Comparison of ENCODE assay signal across 9 mouse cellular contexts in genomic region chr3:128001924-128002501, GRCm38 (mm10).
DNase-seq lines count a peak whose midpoint lies in the region; ATAC-seq and TF ChIP-seq lines count a peak whose summit lies in the region.
"Had no signal": no experiment of that assay in that cellular context is flagged by ENCODE, and none has a peak within 500 bp of the region (broad histone marks: within the 10 kb centered on the region; RNA-seq: fewer than 3 reads in every experiment).

No protein-coding gene starts in this region.

- no peak for TF ChIP-seq POLR2A in liver, adult 2 months (IDR thresholded peaks at IDR 0.05; ENCODE audit: extremely low read depth, insufficient read depth, low read length)

- DNase-seq in heart, postnatal 10 days = peak; percentile 41 to 70
- no peak for DNase-seq in heart, embryonic 10.5 days (ENCODE audit: low spot score)
- DNase-seq in NIH3T3 (ENCODE audit: low read depth) = peak; percentile 69
- DNase-seq in embryonic facial prominence, embryonic 14.5 days (ENCODE audit: low spot score) = peak; percentile 70
- peak; percentile 36 for DNase-seq in liver, adult 2 months (ENCODE audit: extremely low read depth, low read depth, low spot score)
- peak; percentile 9 for DNase-seq in retina, adult 2 months (ENCODE audit: low read depth, low spot score)
- DNase-seq in gastrocnemius, postnatal 36 days = no peak

- H3K36me3 ChIP-seq in heart, embryonic 10.5 days = no peaks in the 10 kb centered on the region
- no peaks in the 10 kb centered on the region for H3K36me3 ChIP-seq in embryonic facial prominence, embryonic 14.5 days (ENCODE audit: control insufficient read depth, insufficient read depth, low read length)
- no peaks in the 10 kb centered on the region for H3K36me3 ChIP-seq in intestine, postnatal 0 days (ENCODE audit: control insufficient read depth, insufficient read depth)
- H3K36me3 ChIP-seq in liver, adult 2 months (ENCODE audit: control insufficient read depth, insufficient read depth, low read length) = no peaks in the 10 kb centered on the region

- no peak overlapping the region for H3K4me2 ChIP-seq in embryonic facial prominence, embryonic 14.5 days (ENCODE audit: low read depth, low read length)
- H3K4me2 ChIP-seq in intestine, postnatal 0 days (replicated peaks; ENCODE audit: low read depth) = no peak overlapping the region

- H3K79me2 ChIP-seq in liver, adult 2 months (ENCODE audit: control insufficient read depth, insufficient read depth, low read length) = no peaks in the 10 kb centered on the region

- no peaks in the 10 kb centered on the region for H3K27me3 ChIP-seq in heart, embryonic 10.5 days (ENCODE audit: insufficient read depth, poor library complexity, severe bottlenecking)
- H3K27me3 ChIP-seq in embryonic facial prominence, embryonic 14.5 days (replicated peaks; ENCODE audit: control insufficient read depth, insufficient read depth, low read length) = no peaks in the 10 kb centered on the region
- H3K27me3 ChIP-seq in intestine, postnatal 0 days (replicated peaks; ENCODE audit: control insufficient read depth, insufficient read depth, low read length) = no peaks in the 10 kb centered on the region
- no peaks in the 10 kb centered on the region for H3K27me3 ChIP-seq in liver, adult 2 months (ENCODE audit: control insufficient read depth, insufficient read depth, low read length)

- intact Hi-C loops in heart, postnatal 10 days (cut with DNase I) = loop anchor here (1.0 to 10.0 kb wide), 2 partner anchors 335 to 1203 kb away; no protein-coding TSS in a partner anchor
- intact Hi-C loops in gastrocnemius, postnatal 36 days (cut with DNase I) = loop anchor here (2.0 to 10.0 kb wide), 2 partner anchors 335 to 1213 kb away; no protein-coding TSS in a partner anchor

- H3K9ac ChIP-seq in embryonic facial prominence, embryonic 14.5 days (ENCODE audit: low read depth, low read length) = no peak overlapping the region
- no peak overlapping the region for H3K9ac ChIP-seq in intestine, postnatal 0 days (ENCODE audit: low read depth, low read length)
- no peak overlapping the region for H3K9ac ChIP-seq in liver, adult 2 months (ENCODE audit: low read depth, low read length)

- H3K4me3 ChIP-seq in heart, embryonic 10.5 days = no peak overlapping the region
- H3K4me3 ChIP-seq in embryonic facial prominence, embryonic 14.5 days (ENCODE audit: low read depth, low read length) = no peak overlapping the region
- H3K4me3 ChIP-seq in intestine, postnatal 0 days (ENCODE audit: low read depth, low read length) = no peak overlapping the region
- H3K4me3 ChIP-seq in liver, adult 2 months (ENCODE audit: insufficient read depth, low read depth, low read length) = no peak overlapping the region
- H3K4me3 ChIP-seq: megakaryocyte, embryonic 14.5 days had no signal

- peak; percentile 90 for TF ChIP-seq CTCF in intestine, postnatal 0 days (IDR thresholded peaks at IDR 0.05; ENCODE audit: low read depth)
- peak; percentile 42 for TF ChIP-seq CTCF in liver, adult 2 months (IDR thresholded peaks at IDR 0.05; ENCODE audit: low read depth, low read length)

- H3K4me1 ChIP-seq in heart, embryonic 10.5 days = peaks cover 4% of the 10 kb centered on the region; the same call in 1 of the 2 replicates
- H3K4me1 ChIP-seq in embryonic facial prominence, embryonic 14.5 days (ENCODE audit: control insufficient read depth, insufficient read depth, low read length) = no peaks in the 10 kb centered on the region
- H3K4me1 ChIP-seq in intestine, postnatal 0 days (replicated peaks; ENCODE audit: control insufficient read depth, insufficient read depth, low read length) = no peaks in the 10 kb centered on the region
- H3K4me1 ChIP-seq in liver, adult 2 months (ENCODE audit: control insufficient read depth, insufficient read depth, low read length) = no peaks in the 10 kb centered on the region
- H3K4me1 ChIP-seq: megakaryocyte, embryonic 14.5 days had no signal

- 76% methylated on average over 6 of the region's 6 CpGs for WGBS in heart, embryonic 10.5 days
- 67% methylated on average over 6 of the region's 6 CpGs for WGBS in embryonic facial prominence, embryonic 14.5 days
- 78% methylated on average over 6 of the region's 6 CpGs for WGBS in intestine, postnatal 0 days
- WGBS in liver, adult 2 months = 79% methylated on average over 6 of the region's 6 CpGs

- ATAC-seq in embryonic facial prominence, embryonic 14.5 days (ENCODE audit: low read depth) = no peak
- no peak for ATAC-seq in intestine, postnatal 0 days

- H3K27ac ChIP-seq in heart, embryonic 10.5 days = no peak overlapping the region
- no peak overlapping the region for H3K27ac ChIP-seq in embryonic facial prominence, embryonic 14.5 days (replicated peaks; ENCODE audit: low read depth, low read length)
- no peak overlapping the region for H3K27ac ChIP-seq in intestine, postnatal 0 days (ENCODE audit: low read depth, low read length)
- H3K27ac ChIP-seq in liver, adult 2 months (replicated peaks; ENCODE audit: insufficient read depth, low read depth, low read length) = no peak overlapping the region

- H3K9me3 ChIP-seq in heart, embryonic 10.5 days = no peaks in the 10 kb centered on the region
- H3K9me3 ChIP-seq in embryonic facial prominence, embryonic 14.5 days (ENCODE audit: control insufficient read depth, low read length) = no peaks in the 10 kb centered on the region
- no peaks in the 10 kb centered on the region for H3K9me3 ChIP-seq in intestine, postnatal 0 days (ENCODE audit: control insufficient read depth)

Comparison
In these comparisons a context has a peak if more than half of its experiments do, and no peak if none do; other contexts are left out.
1. DNase-seq: peak in heart, postnatal 10 days (2 of 2), NIH3T3 (single experiment), embryonic facial prominence, embryonic 14.5 days (single experiment), liver, adult 2 months (single experiment) and retina, adult 2 months (single experiment); none in heart, embryonic 10.5 days (single experiment) and gastrocnemius, postnatal 36 days (0 of 2).